Mouse (Mus musculus): ENCODE data around the gene Tyro3. TPM values are rescaled to one million over a fixed set of nuclear protein-coding genes. Genes with fewer than 3 reads are reported as not detected.

Tyro3 gene
- polyA plus RNA-seq, 1 experiment from 2014 or later = 11.0 TPM

DNA sequence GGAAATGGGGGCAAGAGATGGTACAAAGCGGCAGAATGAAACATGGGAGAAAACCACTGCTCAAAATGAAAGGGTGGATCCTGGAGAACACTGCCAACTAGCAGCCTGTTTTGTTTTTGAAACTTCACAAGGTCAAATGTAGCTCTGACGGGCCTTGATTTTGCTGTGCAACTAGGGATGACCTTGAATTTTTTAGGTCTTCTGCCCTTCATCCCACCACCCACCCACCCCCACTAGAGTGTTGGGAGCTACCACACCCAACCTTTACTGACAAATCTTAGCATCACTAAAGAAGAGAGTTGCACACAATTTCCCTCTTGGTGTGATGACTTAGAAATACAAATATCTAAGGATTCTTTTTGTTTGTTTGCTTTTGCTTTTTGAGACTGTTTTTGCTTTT is 7.5 kb upstream of the Tyro3 start:
- in situ Hi-C loops (cut with MboI; ENCODE audit: low pct_unique_long_range_greater_than_20kb) = no loop called here
- DNase-seq (ENCODE audit: low read depth, low spot score) (no peak), ATAC-seq (no peak)
- TF ChIP-seq CTCF (IDR thresholded peaks at IDR 0.05) = no peak
- POLR2A ChIA-PET = no interaction called here
- CTCF ChIA-PET = interaction anchor here (1.0 to 1.4 kb wide), 3 partner anchors 9 to 24 kb away, joined by 3 to 4 read pairs (median 4); no protein-coding TSS in a partner anchor
- peaks cover 6% of the 10 kb centered on the region for H3K27me3 ChIP-seq

DNA sequence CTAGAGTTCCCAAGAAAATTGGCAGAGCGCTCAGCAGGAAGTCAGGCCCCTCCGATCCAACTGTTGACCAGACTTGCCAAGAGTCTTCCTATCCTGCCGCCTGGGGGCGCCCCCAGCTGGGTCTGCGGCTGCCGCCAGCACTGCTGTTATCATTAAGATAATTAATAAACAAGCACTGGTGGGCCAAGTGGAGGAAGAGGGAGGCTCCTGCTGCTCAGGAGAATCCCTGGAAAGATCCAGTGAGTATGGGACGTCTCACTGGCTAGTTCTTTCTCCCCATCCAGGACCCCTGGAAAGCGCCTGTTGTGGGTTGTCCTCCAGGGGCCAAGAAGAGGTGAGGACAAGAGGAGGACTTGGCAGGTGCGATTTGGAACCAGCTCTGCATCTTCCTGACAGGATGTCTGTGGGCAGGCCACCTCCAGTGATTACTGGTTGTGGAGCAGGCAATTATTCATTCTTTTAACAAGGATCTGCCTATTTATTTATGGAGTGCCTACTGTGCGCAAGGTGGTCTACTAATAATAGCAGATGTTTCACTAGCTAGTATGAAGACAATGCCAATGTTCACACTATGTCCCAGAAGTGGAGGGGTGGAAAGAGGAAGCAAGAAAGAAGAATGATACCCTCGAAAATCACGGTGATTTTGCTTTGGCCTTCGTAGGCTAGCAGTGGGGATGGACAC is 854 bp downstream of the Tyro3 start:
- POLR2A ChIA-PET = no interaction called here
- CTCF ChIA-PET = interaction anchor here (1.1 to 1.6 kb wide), 2 partner anchors 8 to 72 kb away, joined by 3 to 4 read pairs; no protein-coding TSS in a partner anchor
- peaks cover 26% of the 10 kb centered on the region for H3K27me3 ChIP-seq
- no peak for TF ChIP-seq CTCF (IDR thresholded peaks at IDR 0.05)
- in situ Hi-C loops (cut with MboI; ENCODE audit: low pct_unique_long_range_greater_than_20kb) = no loop called here
- DNase-seq (ENCODE audit: low read depth, low spot score) (no peak), ATAC-seq (peak; percentile 36)

DNA sequence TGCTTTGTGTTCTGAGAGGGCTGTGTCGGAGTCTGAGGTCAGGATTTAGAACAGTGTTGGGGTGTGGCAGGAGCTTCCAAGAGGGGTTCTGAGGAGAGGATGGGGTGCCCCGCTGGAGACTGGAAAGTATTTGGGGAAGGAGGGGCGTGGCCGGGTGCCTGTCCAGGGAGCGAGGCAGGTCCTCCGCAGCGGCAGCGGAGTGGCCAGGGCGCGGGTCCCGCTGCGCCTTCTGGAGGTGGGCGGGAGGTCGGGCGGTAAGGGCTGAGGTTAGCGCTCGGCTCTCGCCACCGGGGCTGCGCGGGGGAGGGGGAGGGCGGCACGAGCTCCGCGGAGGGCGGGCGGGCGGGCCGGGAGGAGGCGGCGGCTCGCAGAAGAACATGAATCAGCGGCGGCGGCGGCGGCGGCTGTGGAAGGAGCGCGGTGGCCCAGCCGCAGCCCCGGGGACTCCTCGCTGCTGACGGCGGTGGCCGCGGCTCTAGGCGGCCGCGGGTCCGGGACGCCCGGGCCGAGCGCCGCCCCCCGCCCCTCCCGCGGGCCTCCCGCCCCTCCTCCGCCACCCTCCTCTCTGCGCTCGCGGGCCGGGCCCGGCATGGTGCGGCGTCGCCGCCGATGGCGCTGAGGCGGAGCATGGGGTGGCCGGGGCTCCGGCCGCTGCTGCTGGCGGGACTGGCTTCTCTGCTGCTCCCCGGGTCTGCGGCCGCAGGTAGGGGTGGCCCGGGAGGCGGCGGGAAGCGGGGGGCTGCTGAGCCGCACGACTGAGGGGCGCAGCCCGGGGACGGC is 1.8 kb downstream of the Tyro3 start:
- no peak for DNase-seq (ENCODE audit: low read depth, low spot score)
- peaks cover 22% of the 10 kb centered on the region for H3K27me3 ChIP-seq
- peak; percentile 51 for ATAC-seq
- ChIA-PET POLR2A (no interaction called here), CTCF (interaction anchor here (1.1 to 1.6 kb wide), 3 partner anchors 9 to 73 kb away, joined by 3 to 4 read pairs (median 3); no protein-coding TSS in a partner anchor)
- in situ Hi-C loops (cut with MboI; ENCODE audit: low pct_unique_long_range_greater_than_20kb) = no loop called here
- no peak for TF ChIP-seq CTCF (IDR thresholded peaks at IDR 0.05)

DNA sequence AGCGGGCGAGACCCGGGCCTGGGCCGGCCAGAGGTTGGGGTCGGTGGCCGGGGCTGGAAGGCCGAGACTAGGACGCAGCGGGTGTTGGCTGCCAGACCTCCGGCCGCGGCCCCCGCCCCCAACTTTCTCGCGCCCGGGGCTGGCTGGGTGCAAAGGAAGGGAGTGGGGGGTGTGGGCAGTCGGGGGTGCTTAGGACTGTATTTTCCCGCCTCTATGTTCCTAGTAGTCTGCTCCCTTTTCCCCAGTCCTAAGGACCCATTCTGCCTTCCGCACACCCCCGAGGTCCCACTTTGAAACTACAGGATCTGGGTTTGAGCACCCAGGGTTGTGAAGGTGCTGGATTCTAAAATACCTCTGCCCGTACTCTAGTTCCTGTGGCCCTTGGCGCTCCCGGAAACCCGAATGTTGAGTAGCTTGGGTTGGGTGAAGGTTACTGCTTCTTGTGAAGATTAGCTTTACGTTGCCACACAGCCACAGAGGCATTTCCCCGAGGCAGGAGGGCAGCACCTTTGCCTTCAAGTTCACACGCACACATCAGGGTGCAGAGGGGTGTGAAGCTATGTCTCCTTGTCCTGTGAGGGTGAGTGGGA is 2.5 kb downstream of the Tyro3 start:
- in situ Hi-C loops (cut with MboI; ENCODE audit: low pct_unique_long_range_greater_than_20kb) = no loop called here
- peak; percentile 4 for ATAC-seq
- peaks cover 20% of the 10 kb centered on the region for H3K27me3 ChIP-seq
- DNase-seq (ENCODE audit: low read depth, low spot score) = no peak
- CTCF ChIA-PET = interaction anchor here (1.5 to 1.6 kb wide), 3 partner anchors 9 to 118 kb away, joined by 3 to 4 read pairs (median 3); no protein-coding TSS in a partner anchor
- POLR2A ChIA-PET = interaction anchor here (0.7 kb wide), 2 partner anchors 12 to 15 kb away, joined by 3 to 7 read pairs; no protein-coding TSS in a partner anchor
- TF ChIP-seq CTCF (IDR thresholded peaks at IDR 0.05) = no peak

DNA sequence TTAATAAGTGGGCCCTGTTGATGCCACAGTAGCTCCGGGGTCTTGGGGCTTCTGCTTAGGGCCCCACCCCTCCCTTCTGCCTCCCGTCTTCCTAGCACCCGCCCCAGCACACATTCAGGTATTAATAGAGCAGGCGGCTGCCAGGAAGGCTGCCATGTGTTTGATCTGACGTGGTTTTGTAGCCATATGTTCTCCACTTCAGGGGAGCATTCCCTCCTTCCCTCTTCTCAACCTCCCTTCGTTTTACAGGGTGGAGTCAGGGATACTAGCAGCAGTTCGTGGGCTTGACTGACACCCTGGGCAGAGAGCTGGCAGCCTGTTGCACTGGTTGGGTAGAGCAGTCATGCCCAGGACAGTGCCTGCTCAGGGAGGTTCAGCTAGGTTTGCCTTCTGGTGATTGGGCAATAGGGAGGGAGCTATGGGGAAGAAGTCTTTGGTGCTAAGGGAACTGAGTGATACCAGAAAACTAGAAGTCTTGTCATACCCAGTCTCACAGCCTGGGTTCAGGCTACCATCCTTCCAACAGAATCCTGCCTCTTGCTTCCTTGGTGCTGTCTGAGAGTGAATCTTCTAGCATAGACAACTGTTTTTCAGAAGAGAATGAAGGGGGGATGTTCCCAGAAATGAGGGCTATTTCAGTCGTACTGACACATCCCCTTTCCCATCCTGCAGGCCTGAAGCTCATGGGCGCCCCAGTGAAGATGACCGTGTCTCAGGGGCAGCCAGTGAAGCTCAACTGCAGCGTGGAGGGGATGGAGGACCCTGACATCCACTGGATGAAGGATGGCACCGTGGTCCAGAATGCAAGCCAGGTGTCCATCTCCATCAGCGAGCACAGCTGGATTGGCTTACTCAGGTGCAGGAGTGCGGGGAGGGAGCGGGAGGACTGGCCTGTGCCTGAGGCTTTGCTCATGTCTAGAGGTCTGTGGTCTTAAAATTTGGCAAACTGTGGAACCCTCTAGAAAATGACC is 3.6 kb downstream of the Tyro3 start:
- peaks cover 20% of the 10 kb centered on the region for H3K27me3 ChIP-seq
- no peak for TF ChIP-seq CTCF (IDR thresholded peaks at IDR 0.05)
- in situ Hi-C loops (cut with MboI; ENCODE audit: low pct_unique_long_range_greater_than_20kb) = no loop called here
- DNase-seq (ENCODE audit: low read depth, low spot score) = no peak
- CTCF ChIA-PET = interaction anchor here (1.5 to 1.6 kb wide), 2 partner anchors 8 to 117 kb away, joined by 3 read pairs; no protein-coding TSS in a partner anchor
- POLR2A ChIA-PET = interaction anchor here (0.7 to 0.9 kb wide), 2 partner anchors 13 to 14 kb away, joined by 3 to 7 read pairs; partner anchors contain the start of gene Rpap1
- no peak for ATAC-seq

DNA sequence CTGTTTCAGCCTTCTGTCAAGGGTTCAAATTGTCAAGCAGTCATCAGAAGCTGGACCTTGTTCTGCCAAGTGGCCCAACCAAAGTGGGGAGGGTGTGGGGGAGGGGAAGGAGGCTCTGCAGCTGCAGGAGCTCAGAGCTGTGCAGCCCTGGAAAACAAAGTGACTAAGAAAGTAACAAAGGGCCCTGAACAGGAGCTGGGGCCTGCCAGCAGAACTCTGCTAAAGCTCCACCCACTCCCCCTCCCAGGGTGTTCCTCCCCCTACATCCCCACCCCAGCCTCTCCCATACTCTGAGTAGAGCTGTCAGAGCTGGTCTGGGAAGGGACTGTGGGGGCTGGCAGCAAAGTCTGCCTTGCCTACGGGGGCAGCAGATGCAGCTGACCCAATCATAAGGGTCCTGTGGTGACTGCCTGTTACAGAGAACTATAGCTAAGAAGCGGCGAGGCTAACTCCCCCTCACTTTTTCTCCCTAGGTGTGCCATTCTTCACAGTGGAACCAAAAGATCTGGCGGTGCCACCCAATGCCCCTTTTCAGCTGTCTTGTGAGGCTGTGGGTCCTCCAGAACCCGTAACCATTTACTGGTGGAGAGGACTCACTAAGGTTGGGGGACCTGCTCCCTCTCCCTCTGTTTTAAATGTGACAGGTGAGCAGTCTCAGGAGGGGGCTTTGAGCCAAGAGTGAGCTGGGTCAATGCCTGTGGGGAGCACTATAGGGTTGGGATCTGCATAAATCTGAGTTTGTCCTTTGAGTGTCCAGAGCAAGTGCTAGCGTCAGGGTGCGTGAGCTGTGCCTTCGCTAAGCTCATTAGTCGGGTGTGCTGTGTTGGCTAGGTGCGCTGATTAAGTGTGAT is 5.5 kb downstream of the Tyro3 start:
- ATAC-seq (no peak), DNase-seq (ENCODE audit: low read depth, low spot score) (no peak)
- TF ChIP-seq CTCF (IDR thresholded peaks at IDR 0.05) = no peak
- CTCF ChIA-PET = interaction anchor here (1.4 kb wide), 1 partner anchor 13 kb away, joined by 4 read pairs; no protein-coding TSS in a partner anchor
- POLR2A ChIA-PET = interaction anchor here (0.6 kb wide), 1 partner anchor 48 kb away, joined by 4 read pairs; no protein-coding TSS in a partner anchor
- H3K27me3 ChIP-seq = peaks cover 10% of the 10 kb centered on the region
- in situ Hi-C loops (cut with MboI; ENCODE audit: low pct_unique_long_range_greater_than_20kb) = no loop called here

DNA sequence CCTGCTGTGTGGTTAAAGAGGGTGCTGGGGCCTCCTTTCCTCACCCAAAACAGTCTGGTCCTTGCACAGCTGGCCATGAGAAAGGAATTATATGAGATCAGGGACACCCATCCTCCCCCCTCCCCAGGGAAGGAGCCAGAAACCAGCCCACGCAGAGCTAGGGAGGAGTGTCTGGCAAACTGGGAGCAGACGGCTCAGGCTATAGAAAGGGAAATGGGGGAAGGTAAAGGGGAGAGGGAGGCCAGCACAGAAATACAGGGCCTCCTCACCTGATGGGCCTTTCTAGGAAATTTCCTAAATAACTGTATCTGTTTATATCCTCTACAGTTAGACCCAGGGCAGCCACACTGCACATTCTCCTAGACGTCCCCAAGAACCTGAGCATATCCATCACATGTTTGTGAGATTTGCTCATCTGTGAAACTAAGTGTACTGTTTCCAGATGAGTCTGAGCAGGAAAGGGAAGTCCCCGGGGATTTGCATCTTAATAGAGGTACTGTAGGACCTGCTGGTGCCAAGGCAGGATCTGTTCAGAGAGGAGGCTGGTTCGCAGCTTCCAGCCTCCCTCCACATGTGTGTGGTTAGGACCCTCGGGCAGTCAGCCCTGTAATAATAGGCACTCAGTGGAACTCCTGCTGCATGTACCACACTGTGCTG is 6.2 kb downstream of the Tyro3 start:
- CTCF ChIA-PET = interaction anchor here (1.4 kb wide), 1 partner anchor 13 kb away, joined by 4 read pairs; no protein-coding TSS in a partner anchor
- POLR2A ChIA-PET = interaction anchor here (0.6 kb wide), 1 partner anchor 47 kb away, joined by 4 read pairs; no protein-coding TSS in a partner anchor
- H3K27me3 ChIP-seq = peaks cover 2% of the 10 kb centered on the region
- TF ChIP-seq CTCF (IDR thresholded peaks at IDR 0.05) = no peak
- no peak for ATAC-seq
- no peak for DNase-seq (ENCODE audit: low read depth, low spot score)
- in situ Hi-C loops (cut with MboI; ENCODE audit: low pct_unique_long_range_greater_than_20kb) = no loop called here

DNA sequence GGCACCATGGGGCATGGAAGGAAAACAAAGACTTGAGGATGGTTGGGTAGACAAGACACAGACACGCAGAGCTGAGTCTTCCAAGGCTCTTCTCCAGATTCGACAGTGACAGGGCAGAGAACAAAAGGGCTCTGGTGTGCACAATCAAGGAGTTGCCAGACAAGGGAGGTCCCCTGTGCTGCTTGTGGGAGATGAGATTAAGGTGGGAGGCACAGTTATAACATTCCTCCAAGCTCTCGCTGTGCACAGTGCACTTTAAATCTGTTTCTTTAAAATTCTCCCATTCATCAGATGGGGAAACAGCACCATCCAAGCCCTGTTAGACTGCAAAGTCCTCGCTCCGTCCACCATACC is 6.7 kb downstream of the Tyro3 start:
- H3K27me3 ChIP-seq = no peaks in the 10 kb centered on the region
- TF ChIP-seq CTCF (IDR thresholded peaks at IDR 0.05) = no peak
- ChIA-PET CTCF (no interaction called here), POLR2A (no interaction called here)
- DNase-seq (ENCODE audit: low read depth, low spot score) (no peak), ATAC-seq (no peak)
- in situ Hi-C loops (cut with MboI; ENCODE audit: low pct_unique_long_range_greater_than_20kb) = no loop called here
